Mouse (Mus musculus): ENCODE data around the gene Gpr157.

DNA sequence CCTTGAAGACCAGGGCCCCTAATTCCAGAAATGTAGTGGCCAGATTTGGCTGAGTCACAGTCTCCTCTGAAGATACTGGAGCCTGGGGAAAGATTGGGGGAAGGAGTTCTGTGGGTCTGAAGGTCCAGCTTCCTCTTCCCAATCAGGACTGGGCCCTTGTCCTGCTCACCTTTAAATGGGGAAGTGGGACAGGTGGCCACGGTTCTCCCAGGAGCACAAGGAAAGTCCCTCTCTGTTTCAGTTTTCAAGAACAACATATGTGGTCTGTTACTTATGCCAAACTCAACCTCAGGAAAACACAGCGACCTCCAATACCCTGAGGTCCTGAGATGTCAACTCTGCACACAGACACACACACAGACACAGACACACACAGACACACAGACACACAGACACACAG, 8.5 kb upstream of the Gpr157 start:
- TF ChIP-seq CTCF (conservative IDR thresholded peaks at IDR 0.05; ENCODE audit: insufficient read depth, insufficient read length, low read depth, low read length), result no peak
- no peak for TF ChIP-seq POLR2A (IDR thresholded peaks at IDR 0.05; ENCODE audit: low read depth, low read length)
